Mouse (Mus musculus): ENCODE measurements around the gene Sftpa1. TPM values are rescaled to one million over a fixed set of nuclear protein-coding genes. Genes with fewer than 3 reads are reported as not detected.
A peak's percentile ranks its signal among the peaks of the same experiment; 100 is the strongest.

Sftpa1 gene
- polyA plus RNA-seq, 1 experiment from 2014 or later: not detected

- Histone ChIP-seq H3K9ac (ENCODE audit: low read depth, low read length) (no peak overlapping the region), H3K4me2 (ENCODE audit: low read length) (no peak overlapping the region), H3K27ac (ENCODE audit: low read length) (no peak overlapping the region), H3K36me3 (ENCODE audit: control insufficient read depth, insufficient read depth, low read length) (no peaks in the 10 kb centered on the region), H3K9me3 (replicated peaks; ENCODE audit: control insufficient read depth, low read length, poor library complexity, severe bottlenecking) (no peaks in the 10 kb centered on the region), H3K4me1 (ENCODE audit: control insufficient read depth, insufficient read depth, low read length) (no peaks in the 10 kb centered on the region), H3K4me3 (ENCODE audit: low read depth, low read length) (no peak overlapping the region), H3K27me3 (ENCODE audit: control insufficient read depth, insufficient read depth, low read depth, low read length) (no peaks in the 10 kb centered on the region)
- 79% methylated on average over 2 of the region's 2 CpGs for WGBS
- no peak for ATAC-seq
Measured at GRCm38 (mm10) chr14:41102269-41102668, 29.3 kb upstream of the Sftpa1 start.

- Histone ChIP-seq H3K4me1 (ENCODE audit: control insufficient read depth, insufficient read depth, low read length) (no peaks in the 10 kb centered on the region), H3K4me3 (ENCODE audit: low read depth, low read length) (no peak within 1 kb of the TSS), H3K9ac (ENCODE audit: low read depth, low read length) (no peak within 1 kb of the TSS), H3K4me2 (ENCODE audit: low read length) (no peak within 1 kb of the TSS), H3K27ac (ENCODE audit: low read length) (no peak within 1 kb of the TSS), H3K36me3 (ENCODE audit: control insufficient read depth, insufficient read depth, low read length) (no peaks in the 10 kb centered on the region), H3K27me3 (ENCODE audit: control insufficient read depth, insufficient read depth, low read depth, low read length) (no peaks in the 10 kb centered on the region), H3K9me3 (replicated peaks; ENCODE audit: control insufficient read depth, low read length, poor library complexity, severe bottlenecking) (no peaks in the 10 kb centered on the region)
- ATAC-seq: no peak
- 75% methylated on average over 10 of the region's 10 CpGs for WGBS
Measured at GRCm38 (mm10) chr14:41104853-41105444, 26.6 kb upstream of the Sftpa1 start, which contains the start of gene Mat1a. Mat1a (plus strand) TSS chr14:41105035.

- 93% methylated on average over 7 of the region's 7 CpGs for WGBS
- no peak for ATAC-seq
- Histone ChIP-seq H3K9ac (ENCODE audit: low read depth, low read length) (no peak overlapping the region), H3K36me3 (ENCODE audit: control insufficient read depth, insufficient read depth, low read length) (no peaks in the 10 kb centered on the region), H3K27ac (ENCODE audit: low read length) (no peak overlapping the region), H3K27me3 (ENCODE audit: control insufficient read depth, insufficient read depth, low read depth, low read length) (no peaks in the 10 kb centered on the region), H3K4me3 (ENCODE audit: low read depth, low read length) (no peak overlapping the region), H3K4me2 (ENCODE audit: low read length) (no peak overlapping the region), H3K9me3 (replicated peaks; ENCODE audit: control insufficient read depth, low read length, poor library complexity, severe bottlenecking) (no peaks in the 10 kb centered on the region), H3K4me1 (ENCODE audit: control insufficient read depth, insufficient read depth, low read length) (no peaks in the 10 kb centered on the region)
Measured at GRCm38 (mm10) chr14:41111031-41111668, 20.4 kb upstream of the Sftpa1 start.

GRCm38 (mm10) chr14:41112944-41113343 lies 18.6 kb upstream of the Sftpa1 start:
- ATAC-seq: no peak

GRCm38 (mm10) chr14:41116271-41116670 lies 15.3 kb upstream of the Sftpa1 start:
- H3K9ac ChIP-seq (ENCODE audit: low read depth, low read length): no peak overlapping the region
- no peaks in the 10 kb centered on the region for H3K4me1 ChIP-seq (ENCODE audit: control insufficient read depth, insufficient read depth, low read length)
- H3K4me3 ChIP-seq (ENCODE audit: low read depth, low read length): no peak overlapping the region
- H3K27me3 ChIP-seq (ENCODE audit: control insufficient read depth, insufficient read depth, low read depth, low read length): no peaks in the 10 kb centered on the region
- no peak overlapping the region for H3K27ac ChIP-seq (ENCODE audit: low read length)
- no peak overlapping the region for H3K4me2 ChIP-seq (ENCODE audit: low read length)
- no peaks in the 10 kb centered on the region for H3K9me3 ChIP-seq (replicated peaks; ENCODE audit: control insufficient read depth, low read length, poor library complexity, severe bottlenecking)
- ATAC-seq: no peak
- no peaks in the 10 kb centered on the region for H3K36me3 ChIP-seq (ENCODE audit: control insufficient read depth, insufficient read depth, low read length)
- WGBS: 82% methylated on average over 3 of the region's 3 CpGs

More at GRCm38 (mm10) chr14:41112944-41113343, 18.6 kb upstream of the Sftpa1 start:
- no peak overlapping the region for H3K4me2 ChIP-seq (ENCODE audit: low read length)
- no peaks in the 10 kb centered on the region for H3K9me3 ChIP-seq (replicated peaks; ENCODE audit: control insufficient read depth, low read length, poor library complexity, severe bottlenecking)
- no peaks in the 10 kb centered on the region for H3K4me1 ChIP-seq (ENCODE audit: control insufficient read depth, insufficient read depth, low read length)
- WGBS: 81% methylated on average over 4 of the region's 4 CpGs
- H3K27me3 ChIP-seq (ENCODE audit: control insufficient read depth, insufficient read depth, low read depth, low read length): no peaks in the 10 kb centered on the region
- no peak overlapping the region for H3K27ac ChIP-seq (ENCODE audit: low read length)
- no peak overlapping the region for H3K4me3 ChIP-seq (ENCODE audit: low read depth, low read length)
- H3K9ac ChIP-seq (ENCODE audit: low read depth, low read length): no peak overlapping the region
- no peaks in the 10 kb centered on the region for H3K36me3 ChIP-seq (ENCODE audit: control insufficient read depth, insufficient read depth, low read length)

GRCm38 (mm10) chr14:41124683-41125082 lies 6.9 kb upstream of the Sftpa1 start:
- no peak overlapping the region for H3K4me3 ChIP-seq (ENCODE audit: low read depth, low read length)
- H3K27me3 ChIP-seq (ENCODE audit: control insufficient read depth, insufficient read depth, low read depth, low read length): no peaks in the 10 kb centered on the region
- no peaks in the 10 kb centered on the region for H3K4me1 ChIP-seq (ENCODE audit: control insufficient read depth, insufficient read depth, low read length)
- H3K27ac ChIP-seq (ENCODE audit: low read length): no peak overlapping the region
- no peaks in the 10 kb centered on the region for H3K9me3 ChIP-seq (replicated peaks; ENCODE audit: control insufficient read depth, low read length, poor library complexity, severe bottlenecking)
- H3K9ac ChIP-seq (ENCODE audit: low read depth, low read length): no peak overlapping the region
- H3K4me2 ChIP-seq (ENCODE audit: low read length): no peak overlapping the region
- WGBS: 82% methylated on average over 5 of the region's 5 CpGs
- no peak for ATAC-seq
- H3K36me3 ChIP-seq (ENCODE audit: control insufficient read depth, insufficient read depth, low read length): no peaks in the 10 kb centered on the region

- Histone ChIP-seq H3K9ac (ENCODE audit: low read depth, low read length) (no peak overlapping the region), H3K4me1 (ENCODE audit: control insufficient read depth, insufficient read depth, low read length) (no peaks in the 10 kb centered on the region), H3K4me3 (ENCODE audit: low read depth, low read length) (no peak overlapping the region), H3K36me3 (ENCODE audit: control insufficient read depth, insufficient read depth, low read length) (no peaks in the 10 kb centered on the region), H3K27ac (ENCODE audit: low read length) (no peak overlapping the region), H3K4me2 (ENCODE audit: low read length) (no peak overlapping the region), H3K27me3 (ENCODE audit: control insufficient read depth, insufficient read depth, low read depth, low read length) (no peaks in the 10 kb centered on the region), H3K9me3 (replicated peaks; ENCODE audit: control insufficient read depth, low read length, poor library complexity, severe bottlenecking) (no peaks in the 10 kb centered on the region)
- 0 out of 2 replicates have a peak, but pooled peaks have one; percentile 64 for ATAC-seq
- WGBS: 27% methylated on average over 4 of the region's 4 CpGs
Measured at GRCm38 (mm10) chr14:41127997-41128396, 3.6 kb upstream of the Sftpa1 start.

GRCm38 (mm10) chr14:41137006-41137405 lies 5.4 kb downstream of the Sftpa1 start:
- no peaks in the 10 kb centered on the region for H3K27me3 ChIP-seq (ENCODE audit: control insufficient read depth, insufficient read depth, low read depth, low read length)
- H3K27ac ChIP-seq (ENCODE audit: low read length): no peak overlapping the region
- ATAC-seq: no peak
- H3K4me1 ChIP-seq (ENCODE audit: control insufficient read depth, insufficient read depth, low read length): no peaks in the 10 kb centered on the region
- no peaks in the 10 kb centered on the region for H3K36me3 ChIP-seq (ENCODE audit: control insufficient read depth, insufficient read depth, low read length)
- no peaks in the 10 kb centered on the region for H3K9me3 ChIP-seq (replicated peaks; ENCODE audit: control insufficient read depth, low read length, poor library complexity, severe bottlenecking)
- no peak overlapping the region for H3K9ac ChIP-seq (ENCODE audit: low read depth, low read length)
- H3K4me3 ChIP-seq (ENCODE audit: low read depth, low read length): no peak overlapping the region
- no peak overlapping the region for H3K4me2 ChIP-seq (ENCODE audit: low read length)

GRCm38 (mm10) chr14:41140686-41141085 lies 9.1 kb downstream of the Sftpa1 start:
- no peak overlapping the region for H3K4me3 ChIP-seq (ENCODE audit: low read depth, low read length)
- H3K27ac ChIP-seq (ENCODE audit: low read length): no peak overlapping the region
- H3K36me3 ChIP-seq (ENCODE audit: control insufficient read depth, insufficient read depth, low read length): no peaks in the 10 kb centered on the region
- H3K9ac ChIP-seq (ENCODE audit: low read depth, low read length): no peak overlapping the region
- no peak for ATAC-seq
- no peaks in the 10 kb centered on the region for H3K9me3 ChIP-seq (replicated peaks; ENCODE audit: control insufficient read depth, low read length, poor library complexity, severe bottlenecking)
- H3K4me2 ChIP-seq (ENCODE audit: low read length): no peak overlapping the region
- WGBS: 89% methylated on average over 1 of the region's 1 CpGs
- no peaks in the 10 kb centered on the region for H3K4me1 ChIP-seq (ENCODE audit: control insufficient read depth, insufficient read depth, low read length)
- no peaks in the 10 kb centered on the region for H3K27me3 ChIP-seq (ENCODE audit: control insufficient read depth, insufficient read depth, low read depth, low read length)

Data from midbrain, embryonic 16.5 days (tissue).